Mouse (Mus musculus) hindbrain, embryonic 16.5 days (tissue): ENCODE results near the gene BC035044. TPM values are rescaled to one million over a fixed set of nuclear protein-coding genes. Genes with fewer than 3 reads are reported as not detected.
A peak's percentile ranks its signal among the peaks of the same experiment; 100 is the strongest.
"Not testable (repeated sequence)": the region's sequence is repeated elsewhere in the genome, so short reads cannot be mapped to it uniquely, and the experiment has no call there.

Experiments
- ATAC-seq: fragments of 200-750 bp; cut with Nextera tagmentation; 2 replicates; pipeline ENCODE4 v1.8.0; 2017; ENCODE audit warnings: moderate TSS enrichment, moderate library complexity
- H3K27ac ChIP-seq: fragments of 300-500 bp; sonication (generic); 2 replicates; pipeline ENCODE4 v1.5.1; 2014; ENCODE audit warnings: low read depth, mild to moderate bottlenecking, control low read depth, low read length, moderate library complexity
- H3K27me3 ChIP-seq: fragments of 300-500 bp; sonication (generic); replicated peaks from 2 replicates; pipeline ENCODE4 v1.6.1; 2014; ENCODE audit warnings: low read length; ENCODE audit not compliant: control insufficient read depth, insufficient read depth
- H3K36me3 ChIP-seq: fragments of 300-500 bp; sonication (generic); 2 replicates; pipeline ENCODE4 v1.6.1; 2014; ENCODE audit warnings: mild to moderate bottlenecking, low read length, moderate library complexity, mixed read lengths; ENCODE audit not compliant: control insufficient read depth, insufficient read depth
- H3K4me1 ChIP-seq: fragments of 300-500 bp; sonication (generic); 2 replicates; pipeline ENCODE4 v1.6.1; 2014; ENCODE audit warnings: low read depth, low read length; ENCODE audit not compliant: control insufficient read depth, insufficient read depth
- H3K4me2 ChIP-seq: fragments of 300-500 bp; sonication (generic); 2 replicates; pipeline ENCODE4 v1.6.1; 2014; ENCODE audit warnings: mild to moderate bottlenecking, low read length, control low read depth, moderate library complexity
- H3K4me3 ChIP-seq: fragments of 300-500 bp; sonication (generic); 2 replicates; pipeline ENCODE4 v1.5.1; 2014; ENCODE audit warnings: mild to moderate bottlenecking, low read length, control low read depth, moderate library complexity
- H3K9ac ChIP-seq: fragments of 300-500 bp; sonication (generic); 2 replicates; pipeline ENCODE4 v1.6.1; 2014; ENCODE audit warnings: low read depth, mild to moderate bottlenecking, control low read depth, low read length, moderate library complexity
- H3K9me3 ChIP-seq: fragments of 300-500 bp; sonication (generic); 2 replicates; pipeline ENCODE4 v1.6.1; 2014; ENCODE audit warnings: mild to moderate bottlenecking, low read length, moderate library complexity; ENCODE audit not compliant: control insufficient read depth
- WGBS: fragments of 180-500 bp; shearing (Covaris S2); extraction: QIAGEN DNeasy Blood & Tissue Kit; methylation state at CpG from one replicate; pipeline ENCODE4 v1.1.7; 2014; 5-methylcytosine and 5-hydroxymethylcytosine counted together
- microRNA-seq: library from miRNA; unstranded; fragments of <30 nt; microRNA quantifications from one replicate; pipeline ENCODE4, GENCODE M21; 2017
- polyA plus RNA-seq: library from polyadenylated mRNA; unstranded; fragments of >200 nt; fragmentation: Nextera tagmentation; extraction: Ambion mirVana; gene quantifications from 2 replicates; pipeline ENCODE4 v1.2.1, GENCODE M21; 2015

The BC035044 gene
- polyA plus RNA-seq, 1 experiment from 2014 or later: 0.49 TPM

GRCm38 (mm10) chr6:128799896-128800270 is 91.0 kb downstream of the BC035044 start:
- WGBS: 19% methylated on average over 7 of the region's 7 CpGs
- Histone ChIP-seq H3K27me3 (no peaks in the 10 kb centered on the region), H3K4me3 (peak overlapping the region; percentile 58), H3K9ac (peak overlapping the region; percentile 36), H3K4me1 (peaks cover 11% of the 10 kb centered on the region), H3K9me3 (no peaks in the 10 kb centered on the region), H3K36me3 (no peaks in the 10 kb centered on the region), H3K27ac (peak overlapping the region; percentile 72), H3K4me2 (peak overlapping the region; percentile 56)
- ATAC-seq: no peak

GRCm38 (mm10) chr6:128799144-128799895 is 91.6 kb downstream of the BC035044 start:
- Histone ChIP-seq H3K9ac (peak overlapping the region; percentile 71), H3K4me3 (peak overlapping the region; percentile 58), H3K4me1 (peaks cover 11% of the 10 kb centered on the region), H3K27ac (peak overlapping the region; percentile 90), H3K4me2 (peak overlapping the region; percentile 56)
- WGBS: under 1% methylated on average over 49 of the region's 49 CpGs
- H3K36me3 ChIP-seq, H3K9me3 ChIP-seq, H3K27me3 ChIP-seq: not testable (repeated sequence)
- ATAC-seq: peak; percentile 80

Small RNA genes lying within 50 kb of the gene (microRNA-seq; reads per million reads assigned to microRNA genes)
- gene Gm27336: not detected

Other genes with a start within 250 kb of the BC035044 start
- not detected in 2 replicates for gene Clec2h, start 228.7 kb downstream of the BC035044 start, polyA plus RNA-seq
- gene Klrb1, start 168.1 kb downstream of the BC035044 start, polyA plus RNA-seq: 1.3 and 1.5 TPM in 2 replicates
- 0.11 and 0.15 TPM in 2 replicates for gene Klrb1c, start 101.9 kb downstream of the BC035044 start, polyA plus RNA-seq
- gene Gm44511, start 64.8 kb downstream of the BC035044 start, polyA plus RNA-seq: not detected in 2 replicates
- not detected in 2 replicates for gene Klrb1b, start 64.8 kb downstream of the BC035044 start, polyA plus RNA-seq
- not detected in 2 replicates for gene Clec2i, start 3.5 kb downstream of the BC035044 start, polyA plus RNA-seq
- not detected in 2 replicates for gene Clec2g, start 43.3 kb upstream of the BC035044 start, polyA plus RNA-seq
- gene Klrb1f, start 154.8 kb upstream of the BC035044 start, polyA plus RNA-seq: 0.21 and 0.64 TPM in 2 replicates
- not detected in 2 replicates for gene Clec2e, start 209.8 kb upstream of the BC035044 start, polyA plus RNA-seq